Mouse (Mus musculus): ENCODE measurements around the gene Cntn2. TPM values are rescaled to one million over a fixed set of nuclear protein-coding genes. Genes with fewer than 3 reads are reported as not detected.

The Cntn2 gene
- polyA plus RNA-seq, 1 experiment from 2014 or later: 0.02 TPM

DNA sequence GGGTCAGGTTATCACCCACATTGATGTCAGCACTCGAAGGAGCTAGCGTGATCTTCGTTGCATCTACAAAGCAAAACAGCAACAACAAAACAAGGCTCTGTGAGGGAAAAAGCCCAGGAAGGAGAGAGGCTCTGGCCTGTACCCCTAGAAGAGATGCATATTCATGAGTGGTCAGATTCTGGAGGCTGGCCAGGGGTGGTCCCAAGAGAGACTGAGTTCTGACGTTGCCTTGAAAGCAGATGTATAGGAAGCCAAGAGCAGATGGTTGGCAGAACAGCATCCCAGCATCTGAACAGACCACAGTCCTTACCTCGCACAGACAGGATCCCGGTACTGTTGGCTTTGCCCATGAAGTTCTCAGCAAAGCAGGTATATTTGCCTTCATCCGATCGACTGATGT is 20.0 kb downstream of the Cntn2 start:
- WGBS: 77% methylated on average over 8 of the region's 8 CpGs
- TF ChIP-seq EP300 (IDR thresholded peaks at IDR 0.05) (no peak), CTCF (IDR thresholded peaks at IDR 0.05) (no peak)
- Histone ChIP-seq H3K4me3 (ENCODE audit: low read depth, low read length) (no peak overlapping the region), H3K9me3 (ENCODE audit: low read length) (no peaks in the 10 kb centered on the region), H3K4me2 (replicated peaks; ENCODE audit: low read depth, low read length) (no peak overlapping the region), H3K9ac (replicated peaks; ENCODE audit: low read depth) (no peak overlapping the region), H3K36me3 (ENCODE audit: insufficient read depth, low read length) (no peaks in the 10 kb centered on the region), H3K4me1 (ENCODE audit: insufficient read depth, low read depth, low read length) (no peaks in the 10 kb centered on the region), H3K27ac (ENCODE audit: low read length) (no peak overlapping the region), H3K27me3 (replicated peaks; ENCODE audit: insufficient read depth, low read length) (0 out of 2 replicates have a peak, but pooled peaks cover 3% of the 10 kb centered on the region)
- ATAC-seq: no peak
- DNase-seq (ENCODE audit: low spot score): no peak

DNA sequence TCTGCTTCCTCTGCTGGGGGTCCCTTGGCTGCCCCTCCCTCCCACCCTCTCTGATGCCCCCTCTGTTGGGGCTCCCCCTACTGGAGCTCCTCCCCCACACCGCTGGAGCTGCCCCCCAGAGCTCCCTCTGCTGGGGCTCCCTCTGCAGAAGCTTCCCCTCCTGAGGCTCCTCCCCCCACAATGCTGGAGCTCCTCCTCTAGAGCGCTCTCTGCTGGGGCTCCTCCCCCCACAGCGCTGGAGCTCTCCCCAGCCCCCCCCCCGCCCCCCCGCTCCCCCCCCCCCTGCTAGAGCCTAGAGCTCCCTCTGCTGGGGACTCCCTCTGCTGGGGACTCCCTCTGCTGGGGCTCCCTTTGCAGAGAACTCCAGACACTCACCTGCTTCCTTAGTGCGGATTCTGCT is 22.3 kb downstream of the Cntn2 start:
- DNase-seq (ENCODE audit: low spot score): peak; percentile 89

DNA sequence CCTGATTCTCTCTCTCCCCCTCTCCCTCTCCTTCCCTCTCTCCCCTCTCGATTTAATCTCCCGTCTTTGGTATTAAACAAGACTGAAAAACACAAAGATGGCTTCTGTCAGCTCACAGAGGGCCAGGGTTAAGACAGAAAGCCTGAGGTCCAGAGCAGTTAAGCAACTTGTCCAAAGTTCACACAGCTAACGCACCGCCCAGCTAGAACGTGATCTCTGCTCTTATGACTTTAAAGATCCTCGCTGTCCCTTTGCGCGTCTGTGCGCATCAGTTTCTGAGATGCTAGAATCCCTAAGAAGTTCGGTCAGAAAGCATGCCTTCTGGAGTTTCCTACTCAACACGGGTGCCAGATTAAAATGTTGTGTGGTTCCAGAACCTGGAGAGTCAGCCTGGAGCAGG is 23.3 kb downstream of the Cntn2 start:
- no peak overlapping the region for H3K27ac ChIP-seq (ENCODE audit: low read length)
- H3K4me1 ChIP-seq (ENCODE audit: insufficient read depth, low read depth, low read length): no peaks in the 10 kb centered on the region
- DNase-seq (ENCODE audit: low spot score): no peak
- no peaks in the 10 kb centered on the region for H3K36me3 ChIP-seq (ENCODE audit: insufficient read depth, low read length)
- no peaks in the 10 kb centered on the region for H3K27me3 ChIP-seq (replicated peaks; ENCODE audit: insufficient read depth, low read length)
- WGBS: 85% methylated on average over 11 of the region's 11 CpGs
- no peaks in the 10 kb centered on the region for H3K9me3 ChIP-seq (ENCODE audit: low read length)
- no peak for ATAC-seq
- H3K4me2 ChIP-seq (replicated peaks; ENCODE audit: low read depth, low read length): no peak overlapping the region
- no peak overlapping the region for H3K9ac ChIP-seq (replicated peaks; ENCODE audit: low read depth)
- H3K4me3 ChIP-seq (ENCODE audit: low read depth, low read length): no peak overlapping the region
- TF ChIP-seq CTCF (IDR thresholded peaks at IDR 0.05) (no peak), EP300 (IDR thresholded peaks at IDR 0.05) (no peak)

More for the DNA sequence above, 22.3 kb downstream of the Cntn2 start:
- peak; percentile 88 for ATAC-seq
- no peak overlapping the region for H3K27ac ChIP-seq (ENCODE audit: low read length)
- H3K36me3 ChIP-seq (ENCODE audit: insufficient read depth, low read length): no peaks in the 10 kb centered on the region
- no peak overlapping the region for H3K9ac ChIP-seq (replicated peaks; ENCODE audit: low read depth)
- H3K9me3 ChIP-seq (ENCODE audit: low read length): no peaks in the 10 kb centered on the region
- 38% methylated on average over 2 of the region's 6 CpGs for WGBS
- TF ChIP-seq CTCF (IDR thresholded peaks at IDR 0.05): peak; percentile 61
- TF ChIP-seq EP300 (IDR thresholded peaks at IDR 0.05): no peak
- H3K27me3 ChIP-seq (replicated peaks; ENCODE audit: insufficient read depth, low read length): 0 out of 2 replicates have a peak, but pooled peaks cover 3% of the 10 kb centered on the region
- H3K4me3 ChIP-seq (ENCODE audit: low read depth, low read length): no peak overlapping the region
- no peak overlapping the region for H3K4me2 ChIP-seq (replicated peaks; ENCODE audit: low read depth, low read length)
- H3K4me1 ChIP-seq (ENCODE audit: insufficient read depth, low read depth, low read length): no peaks in the 10 kb centered on the region

DNA sequence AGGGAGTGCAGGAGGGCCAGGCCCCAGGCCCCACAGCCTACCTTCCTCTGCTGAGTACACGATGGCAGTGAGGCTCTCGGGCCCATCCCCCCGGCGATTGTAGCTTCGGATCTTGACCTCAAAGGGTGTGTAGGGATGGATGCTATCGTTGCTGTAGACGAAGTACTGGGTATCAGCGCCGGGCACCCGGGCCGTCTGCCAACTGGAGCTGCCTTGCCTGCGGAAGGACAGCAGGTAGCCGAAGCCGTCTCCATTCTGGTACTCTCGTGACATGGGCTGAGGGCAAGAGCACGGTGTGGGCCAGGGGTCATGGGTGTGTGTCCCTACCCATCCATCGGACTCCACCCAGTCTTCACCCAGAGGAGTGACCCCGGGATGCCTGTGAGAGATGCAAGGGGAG is 24.4 kb downstream of the Cntn2 start:
- TF ChIP-seq CTCF (IDR thresholded peaks at IDR 0.05) (no peak), EP300 (IDR thresholded peaks at IDR 0.05) (no peak)
- no peak for DNase-seq (ENCODE audit: low spot score)
- H3K9ac ChIP-seq (replicated peaks; ENCODE audit: low read depth): no peak overlapping the region
- H3K4me1 ChIP-seq (ENCODE audit: insufficient read depth, low read depth, low read length): no peaks in the 10 kb centered on the region
- no peak for ATAC-seq
- no peaks in the 10 kb centered on the region for H3K9me3 ChIP-seq (ENCODE audit: low read length)
- H3K4me3 ChIP-seq (ENCODE audit: low read depth, low read length): no peak overlapping the region
- WGBS: 70% methylated on average over 18 of the region's 18 CpGs
- H3K27me3 ChIP-seq (replicated peaks; ENCODE audit: insufficient read depth, low read length): no peaks in the 10 kb centered on the region
- no peak overlapping the region for H3K4me2 ChIP-seq (replicated peaks; ENCODE audit: low read depth, low read length)
- H3K27ac ChIP-seq (ENCODE audit: low read length): no peak overlapping the region
- no peaks in the 10 kb centered on the region for H3K36me3 ChIP-seq (ENCODE audit: insufficient read depth, low read length)

DNA sequence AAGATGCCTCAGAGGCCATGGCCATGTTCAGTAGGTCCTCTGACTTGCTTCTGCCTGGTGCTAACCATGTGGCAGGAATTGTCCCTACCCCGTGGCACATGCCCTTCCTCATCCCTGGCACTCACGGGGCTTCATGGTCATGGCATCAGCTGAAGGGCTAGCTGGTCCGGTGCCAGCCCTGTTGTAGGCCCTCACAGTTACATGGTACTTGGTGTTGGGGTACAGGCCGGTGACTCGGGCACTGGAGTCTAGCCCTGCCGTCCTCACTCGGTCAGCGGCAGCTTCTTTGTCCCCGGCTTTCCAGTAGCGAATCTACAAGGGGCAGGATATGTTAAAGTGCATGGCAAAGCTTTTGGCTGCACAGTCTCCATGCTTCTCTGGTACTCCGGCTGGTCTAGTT is 26.3 kb downstream of the Cntn2 start:
- Histone ChIP-seq H3K4me3 (ENCODE audit: low read depth, low read length) (no peak overlapping the region), H3K36me3 (ENCODE audit: insufficient read depth, low read length) (no peaks in the 10 kb centered on the region), H3K27me3 (replicated peaks; ENCODE audit: insufficient read depth, low read length) (no peaks in the 10 kb centered on the region), H3K9me3 (ENCODE audit: low read length) (no peaks in the 10 kb centered on the region), H3K27ac (ENCODE audit: low read length) (no peak overlapping the region), H3K9ac (replicated peaks; ENCODE audit: low read depth) (no peak overlapping the region), H3K4me2 (replicated peaks; ENCODE audit: low read depth, low read length) (no peak overlapping the region), H3K4me1 (ENCODE audit: insufficient read depth, low read depth, low read length) (no peaks in the 10 kb centered on the region; the same call in 1 of the 2 replicates)
- WGBS: 89% methylated on average over 11 of the region's 11 CpGs
- no peak for ATAC-seq
- TF ChIP-seq EP300 (IDR thresholded peaks at IDR 0.05) (no peak), CTCF (IDR thresholded peaks at IDR 0.05) (no peak)
- no peak for DNase-seq (ENCODE audit: low spot score)

DNA sequence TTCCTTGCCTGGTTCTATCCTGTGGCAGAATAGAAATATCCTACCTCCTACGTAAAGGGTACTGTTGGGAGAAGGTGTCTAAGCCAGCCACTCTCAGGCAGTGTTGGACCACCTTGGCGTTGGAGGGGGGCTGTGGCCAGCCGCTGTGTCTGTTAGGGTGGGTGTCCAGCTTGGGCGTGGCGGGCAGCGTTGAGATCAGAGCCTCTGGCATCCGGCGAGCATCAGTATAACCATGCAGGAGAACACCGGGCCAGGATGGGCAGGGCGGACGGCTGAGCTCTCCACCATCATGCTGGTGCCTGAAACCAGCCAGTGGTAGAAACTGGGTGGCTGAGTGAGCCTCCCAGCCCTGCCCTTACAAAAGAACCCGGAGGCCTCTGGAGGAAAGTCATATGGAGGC is 27.7 kb downstream of the Cntn2 start:
- no peak for DNase-seq (ENCODE audit: low spot score)

DNA sequence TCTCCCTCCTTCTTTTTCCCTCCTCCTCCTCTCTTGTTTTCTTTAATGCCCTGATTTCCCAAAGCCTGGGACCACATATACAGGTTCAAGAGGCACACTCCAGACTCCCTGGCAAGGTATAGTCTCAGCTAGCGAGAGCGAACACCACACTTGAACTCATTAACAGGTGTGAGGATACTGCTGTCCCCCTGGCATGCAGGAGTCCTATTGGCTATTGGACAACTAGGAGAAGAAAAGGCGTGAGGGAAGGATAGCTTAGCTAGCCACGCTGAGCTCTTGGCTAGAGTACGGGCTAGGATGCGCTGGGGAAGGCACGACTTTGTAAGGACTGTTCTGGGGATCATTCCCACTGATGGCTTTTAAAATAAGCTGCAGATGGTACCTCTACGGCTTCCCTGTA is 30.9 kb downstream of the Cntn2 start:
- H3K9ac ChIP-seq (replicated peaks; ENCODE audit: low read depth): no peak overlapping the region
- no peak overlapping the region for H3K4me3 ChIP-seq (ENCODE audit: low read depth, low read length)
- no peak overlapping the region for H3K4me2 ChIP-seq (replicated peaks; ENCODE audit: low read depth, low read length)
- H3K27ac ChIP-seq (ENCODE audit: low read length): no peak overlapping the region
- TF ChIP-seq EP300 (IDR thresholded peaks at IDR 0.05) (no peak), CTCF (IDR thresholded peaks at IDR 0.05) (no peak)
- H3K27me3 ChIP-seq (replicated peaks; ENCODE audit: insufficient read depth, low read length): no peaks in the 10 kb centered on the region
- H3K4me1 ChIP-seq (ENCODE audit: insufficient read depth, low read depth, low read length): peaks cover 3% of the 10 kb centered on the region; the same call in 1 of the 2 replicates
- DNase-seq (ENCODE audit: low spot score): no peak
- no peak for ATAC-seq
- no peaks in the 10 kb centered on the region for H3K9me3 ChIP-seq (ENCODE audit: low read length)
- WGBS: 66% methylated on average over 8 of the region's 8 CpGs
- H3K36me3 ChIP-seq (ENCODE audit: insufficient read depth, low read length): peaks cover 7% of the 10 kb centered on the region

More for the DNA sequence above, 27.7 kb downstream of the Cntn2 start:
- no peak overlapping the region for H3K9ac ChIP-seq (replicated peaks; ENCODE audit: low read depth)
- no peak for ATAC-seq
- no peaks in the 10 kb centered on the region for H3K27me3 ChIP-seq (replicated peaks; ENCODE audit: insufficient read depth, low read length)
- no peak overlapping the region for H3K27ac ChIP-seq (ENCODE audit: low read length)
- no peak overlapping the region for H3K4me3 ChIP-seq (ENCODE audit: low read depth, low read length)
- TF ChIP-seq CTCF (IDR thresholded peaks at IDR 0.05) (no peak), EP300 (IDR thresholded peaks at IDR 0.05) (no peak)
- H3K4me1 ChIP-seq (ENCODE audit: insufficient read depth, low read depth, low read length): peaks cover 3% of the 10 kb centered on the region; the same call in 1 of the 2 replicates
- no peaks in the 10 kb centered on the region for H3K36me3 ChIP-seq (ENCODE audit: insufficient read depth, low read length)
- H3K4me2 ChIP-seq (replicated peaks; ENCODE audit: low read depth, low read length): no peak overlapping the region
- no peaks in the 10 kb centered on the region for H3K9me3 ChIP-seq (ENCODE audit: low read length)
- 90% methylated on average over 12 of the region's 12 CpGs for WGBS

All from lung, postnatal 0 days (tissue).